Mouse (Mus musculus) stomach, embryonic 15.5 days (tissue): Measurements from ENCODE around the gene Rpl3l. TPM values are rescaled to one million over a fixed set of nuclear protein-coding genes. Genes with fewer than 3 reads are reported as not detected.
"Not testable (repeated sequence)": the region's sequence is repeated elsewhere in the genome, so short reads cannot be mapped to it uniquely, and the experiment has no call there.

Source experiments
- ATAC-seq: fragments of 200-750 bp; cut with Nextera tagmentation; 2 replicates; pipeline ENCODE4 v1.8.0; 2017; ENCODE audit warnings: low read depth, moderate number of reproducible peaks, moderate TSS enrichment; ENCODE audit not compliant: insufficient read depth, low FRiP score
- H3K27ac ChIP-seq: fragments of 300-500 bp; sonication (generic); 2 replicates; pipeline ENCODE4 v1.5.1; 2015; ENCODE audit warnings: mild to moderate bottlenecking, inconsistent platforms
- H3K27me3 ChIP-seq: fragments of 300-500 bp; sonication (generic); replicated peaks from 2 replicates; pipeline ENCODE4 v1.6.1; 2015; ENCODE audit warnings: inconsistent platforms
- H3K36me3 ChIP-seq: fragments of 300-500 bp; sonication (generic); 2 replicates; pipeline ENCODE4 v1.6.1; 2015; ENCODE audit warnings: inconsistent platforms
- H3K4me1 ChIP-seq: fragments of 300-500 bp; sonication (generic); 2 replicates; pipeline ENCODE4 v1.6.1; 2015; ENCODE audit warnings: inconsistent platforms
- H3K4me2 ChIP-seq: fragments of 300-500 bp; sonication (generic); 2 replicates; pipeline ENCODE4 v1.6.1; 2015; ENCODE audit warnings: mild to moderate bottlenecking, inconsistent platforms
- H3K4me3 ChIP-seq: fragments of 300-500 bp; sonication (generic); replicated peaks from 2 replicates; pipeline ENCODE4 v1.5.1; 2015; ENCODE audit warnings: inconsistent platforms
- H3K9ac ChIP-seq: fragments of 300-500 bp; sonication (generic); 2 replicates; pipeline ENCODE4 v1.6.1; 2015; ENCODE audit warnings: inconsistent platforms
- H3K9me3 ChIP-seq: fragments of 300-500 bp; sonication (generic); 2 replicates; pipeline ENCODE4 v1.6.1; 2016; ENCODE audit warnings: inconsistent platforms
- WGBS: fragments of 180-500 bp; shearing (Covaris S2); methylation state at CpG from one replicate; pipeline ENCODE4 v1.1.7; 2015; 5-methylcytosine and 5-hydroxymethylcytosine counted together
- polyA plus RNA-seq: library from polyadenylated mRNA; unstranded; fragments of >200 nt; fragmentation: Nextera tagmentation; extraction: Ambion mirVana; gene quantifications from 2 replicates; pipeline ENCODE4 v1.2.1, GENCODE M21; 2015

Gene Rpl3l
- polyA plus RNA-seq, 1 experiment from 2014 or later, result not detected

DNA sequence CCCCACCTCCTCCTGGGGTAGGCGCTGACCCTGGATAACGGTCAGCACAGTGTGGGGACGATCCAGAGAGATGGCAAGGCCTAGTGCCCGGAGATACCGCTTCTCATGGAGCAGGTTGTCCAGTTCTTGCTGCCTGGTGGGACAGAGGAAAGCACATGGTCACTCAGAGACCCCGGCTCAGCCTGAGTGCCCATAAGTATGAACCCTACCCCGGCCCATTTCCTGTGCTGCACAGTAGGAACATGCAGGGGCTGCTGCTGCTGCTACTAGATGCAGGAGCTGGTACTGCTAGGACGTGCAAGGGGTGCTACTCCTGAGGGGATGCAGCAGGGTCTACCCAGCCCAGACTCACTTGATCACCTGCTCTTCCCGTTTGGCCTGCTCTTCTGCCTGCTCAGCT, 26.4 kb upstream of the Rpl3l start:
- H3K9ac ChIP-seq, result no peak overlapping the region
- no peak overlapping the region for H3K4me3 ChIP-seq
- no peak overlapping the region for H3K4me2 ChIP-seq
- H3K4me1 ChIP-seq, result peaks cover 15% of the 10 kb centered on the region
- ATAC-seq, result no peak
- no peak overlapping the region for H3K27ac ChIP-seq
- H3K27me3 ChIP-seq, result no peaks in the 10 kb centered on the region
- no peaks in the 10 kb centered on the region for H3K9me3 ChIP-seq
- peaks cover 43% of the 10 kb centered on the region for H3K36me3 ChIP-seq
- WGBS, result 89% methylated on average over 9 of the region's 9 CpGs

DNA sequence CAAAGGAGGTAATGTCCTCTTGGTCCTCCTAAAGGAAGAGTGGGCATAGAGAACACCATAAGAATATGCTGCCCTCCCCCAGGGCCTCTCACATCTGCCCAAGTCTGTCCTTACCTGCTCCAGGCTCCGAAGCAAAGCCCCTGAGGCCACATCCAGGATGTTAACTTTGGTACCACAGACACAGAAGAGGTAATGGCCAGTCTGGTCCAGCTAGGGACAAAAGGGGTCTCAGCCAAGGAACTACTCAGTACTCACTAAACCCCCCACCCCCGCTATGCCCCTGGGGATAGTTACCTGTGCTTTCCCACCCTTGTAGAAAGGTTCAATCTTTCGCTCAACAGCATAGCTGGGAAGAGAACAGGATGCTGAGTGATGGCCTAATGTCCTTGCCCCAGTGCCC, 21.8 kb upstream of the Rpl3l start:
- Histone ChIP-seq H3K9me3 (no peaks in the 10 kb centered on the region), H3K9ac (no peak overlapping the region), H3K4me3 (no peak overlapping the region), H3K27ac (no peak overlapping the region), H3K4me1 (no peaks in the 10 kb centered on the region), H3K4me2 (no peak overlapping the region), H3K36me3 (peaks cover 34% of the 10 kb centered on the region), H3K27me3 (no peaks in the 10 kb centered on the region)
- 92% methylated on average over 3 of the region's 3 CpGs for WGBS
- no peak for ATAC-seq

DNA sequence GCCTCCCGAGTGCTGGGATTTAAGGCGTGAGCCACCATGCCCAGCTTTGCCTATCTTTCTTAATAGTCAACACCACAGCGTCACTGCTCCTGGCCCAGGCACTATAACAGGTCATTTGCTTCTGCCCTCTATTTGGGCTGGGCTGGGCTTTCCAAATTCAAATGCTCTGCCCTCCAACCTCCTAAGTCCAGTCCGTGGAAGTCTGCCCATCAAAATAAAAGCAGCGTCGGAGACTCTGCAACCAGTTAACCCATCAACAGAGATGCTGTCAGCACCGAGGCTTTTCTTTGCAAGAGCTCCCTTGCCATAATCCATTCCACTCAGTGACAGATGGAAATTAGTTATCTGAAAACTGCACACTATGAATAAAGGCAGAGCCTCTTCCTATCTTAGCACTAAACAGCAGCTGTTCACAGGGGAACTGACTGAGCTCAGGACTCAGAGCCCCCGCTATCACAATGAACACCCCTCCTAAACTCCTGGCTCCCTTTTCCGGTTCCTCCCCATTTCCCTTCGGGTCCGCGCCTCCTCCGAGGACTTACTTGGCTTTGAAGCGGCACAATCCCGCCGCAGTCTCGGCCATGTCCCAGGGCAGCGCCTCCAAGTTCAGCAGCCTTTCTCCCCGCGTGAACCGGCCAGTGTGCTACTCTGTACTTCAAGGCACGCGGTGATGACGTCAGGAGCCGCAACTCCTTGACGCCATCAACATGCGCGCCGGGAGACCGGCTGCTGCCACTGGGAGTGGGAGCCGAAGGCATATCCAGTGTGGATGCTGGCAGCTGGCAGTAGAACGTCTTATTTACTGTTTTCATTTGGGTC, 20.4 kb upstream of the Rpl3l start, which contains the start of gene Tbl3:
TSS of gene Tbl3 (minus strand) at position 679 of the 819 bp plus-strand sequence.
- H3K4me1 ChIP-seq, result no peaks in the 10 kb centered on the region

DNA sequence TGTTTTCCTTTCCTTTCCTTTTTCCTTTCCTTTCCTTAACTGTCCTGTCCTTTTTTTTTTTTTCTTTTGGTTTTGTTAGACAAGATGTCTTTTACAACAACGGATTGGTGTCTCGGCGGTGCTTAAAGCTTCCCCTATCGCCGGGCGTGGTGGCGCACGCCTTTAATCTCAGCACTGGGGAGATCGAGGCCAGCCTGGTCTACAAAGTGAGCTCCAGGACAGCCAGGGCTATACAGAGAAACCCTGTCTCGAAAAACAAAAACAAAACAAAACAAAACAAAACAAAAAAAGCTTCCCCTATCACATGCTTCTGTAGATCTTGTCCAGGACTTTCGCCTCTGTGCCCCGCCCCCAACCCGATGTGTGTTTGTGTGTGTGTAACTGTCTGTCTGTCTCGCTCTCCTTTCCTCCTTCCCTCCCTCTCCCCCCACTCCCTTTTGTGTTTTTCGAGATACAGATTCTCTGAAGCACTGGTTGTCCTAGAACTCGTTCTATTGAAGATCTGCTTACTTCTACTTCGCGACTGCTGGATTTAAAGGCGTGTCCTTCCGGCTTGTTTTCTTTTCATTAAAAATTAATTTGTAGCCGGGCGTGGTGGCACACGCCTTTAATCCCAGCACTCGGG, 19.7 kb upstream of the Rpl3l start:
- H3K36me3 ChIP-seq, result peaks cover 16% of the 10 kb centered on the region
- H3K4me1 ChIP-seq, result no peaks in the 10 kb centered on the region
- no peaks in the 10 kb centered on the region for H3K9me3 ChIP-seq
- H3K9ac ChIP-seq, result peak overlapping the region; percentile 80
- 5% methylated on average over 24 of the region's 24 CpGs for WGBS
- H3K4me3 ChIP-seq, result peak overlapping the region; percentile 86
- peak overlapping the region; percentile 86 for H3K27ac ChIP-seq
- no peak for ATAC-seq
- no peaks in the 10 kb centered on the region for H3K27me3 ChIP-seq
- peak overlapping the region; percentile 79 for H3K4me2 ChIP-seq

More for the DNA sequence above, 20.4 kb upstream of the Rpl3l start, which contains the start of gene Tbl3:
- Histone ChIP-seq H3K27ac (peak within 1 kb of the TSS; percentile 86), H3K9me3 (no peaks in the 10 kb centered on the region), H3K9ac (peak within 1 kb of the TSS; percentile 80), H3K36me3 (peaks cover 20% of the 10 kb centered on the region), H3K4me3 (peak within 1 kb of the TSS; percentile 86), H3K27me3 (no peaks in the 10 kb centered on the region), H3K4me2 (peak within 1 kb of the TSS; percentile 79)
- peak; percentile 80 for ATAC-seq
- 4% methylated on average over 32 of the region's 32 CpGs for WGBS

DNA sequence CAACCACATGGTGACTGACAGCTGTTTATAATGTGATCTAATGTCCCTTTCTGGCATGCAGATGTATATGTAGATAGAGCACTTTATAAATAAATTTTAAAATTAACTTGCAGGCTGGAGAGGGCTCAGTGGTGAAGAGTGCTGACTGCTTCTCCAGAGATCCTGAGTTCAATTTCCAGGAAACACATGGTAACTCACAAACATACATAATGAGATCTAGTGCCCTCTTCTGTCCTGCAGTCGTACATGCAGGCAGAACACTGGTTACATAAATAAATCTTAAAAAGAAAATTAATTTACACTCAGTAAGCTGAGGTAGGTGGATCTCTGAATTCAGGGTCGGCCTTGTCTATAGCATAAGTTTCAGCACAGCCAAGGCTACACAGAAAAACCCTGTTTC, 19.0 kb upstream of the Rpl3l start:
- Histone ChIP-seq H3K27me3 (no peaks in the 10 kb centered on the region), H3K9me3 (no peaks in the 10 kb centered on the region), H3K9ac (no peak overlapping the region), H3K4me2 (no peak overlapping the region), H3K36me3 (peaks cover 13% of the 10 kb centered on the region), H3K4me3 (peak overlapping the region; percentile 86; the same call in 1 of the 2 replicates), H3K4me1 (no peaks in the 10 kb centered on the region), H3K27ac (no peak overlapping the region)
- 34% methylated on average over 2 of the region's 2 CpGs for WGBS
- ATAC-seq, result no peak

DNA sequence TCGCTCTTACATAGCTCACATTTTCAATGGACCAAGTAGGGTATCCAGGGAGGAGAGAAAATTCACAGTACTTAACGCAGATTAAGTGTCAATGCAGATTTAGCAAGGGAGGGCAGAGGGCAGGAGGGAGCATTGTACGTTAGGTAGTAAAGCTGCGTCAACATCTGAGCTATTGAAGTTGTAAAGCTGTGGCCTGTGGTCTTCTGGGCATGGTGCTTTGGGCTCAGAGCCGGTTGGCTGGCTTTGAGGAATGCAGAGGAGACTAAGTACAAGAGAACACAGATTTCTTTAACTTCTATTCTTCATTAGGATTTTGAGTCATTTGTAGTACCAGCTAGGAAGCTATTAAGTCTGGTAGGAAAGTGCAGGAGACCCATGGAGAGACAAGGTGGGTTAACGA, 12.1 kb upstream of the Rpl3l start:
- Histone ChIP-seq H3K36me3 (peaks cover 11% of the 10 kb centered on the region; the same call in 1 of the 2 replicates), H3K9me3 (no peaks in the 10 kb centered on the region), H3K27ac (no peak overlapping the region), H3K4me2 (no peak overlapping the region), H3K4me1 (no peaks in the 10 kb centered on the region; the same call in 1 of the 2 replicates), H3K4me3 (no peak overlapping the region), H3K27me3 (no peaks in the 10 kb centered on the region), H3K9ac (no peak overlapping the region)
- WGBS, result 77% methylated on average over 6 of the region's 6 CpGs
- ATAC-seq, result no peak

DNA sequence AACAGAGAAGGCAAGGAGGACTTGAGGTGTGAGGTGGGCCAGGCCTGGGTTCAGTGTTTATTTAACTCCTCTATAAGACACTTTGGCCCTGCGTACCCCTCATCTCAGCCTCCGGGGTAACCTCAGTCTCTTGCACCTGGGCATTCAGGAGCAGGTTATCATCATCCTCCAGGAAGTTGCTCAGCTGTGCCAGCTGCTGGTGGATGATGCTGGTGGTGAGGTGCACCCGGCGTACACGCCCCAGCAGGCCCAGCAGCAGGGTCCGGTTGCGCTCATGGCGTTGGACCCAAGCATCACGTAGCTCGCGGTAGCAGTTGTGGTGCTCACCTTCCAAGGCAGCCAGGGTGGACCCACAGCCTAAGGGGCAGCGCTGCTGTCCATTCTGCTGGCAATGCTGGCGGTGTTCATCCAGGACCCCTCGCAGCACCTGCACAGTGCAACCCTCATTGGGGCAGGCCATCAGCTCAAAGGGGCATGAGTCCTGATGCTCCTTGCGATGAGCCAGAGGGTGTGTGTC, 11.4 kb upstream of the Rpl3l start:
- Histone ChIP-seq H3K4me3 (no peak overlapping the region), H3K27me3 (no peaks in the 10 kb centered on the region), H3K9me3 (no peaks in the 10 kb centered on the region), H3K4me1 (peaks cover 1% of the 10 kb centered on the region; the same call in 1 of the 2 replicates), H3K4me2 (no peak overlapping the region), H3K36me3 (peaks cover 12% of the 10 kb centered on the region; the same call in 1 of the 2 replicates), H3K27ac (no peak overlapping the region), H3K9ac (no peak overlapping the region)
- 95% methylated on average over 15 of the region's 15 CpGs for whole genome bisulfite sequencing
- ATAC-seq, result no peak

DNA sequence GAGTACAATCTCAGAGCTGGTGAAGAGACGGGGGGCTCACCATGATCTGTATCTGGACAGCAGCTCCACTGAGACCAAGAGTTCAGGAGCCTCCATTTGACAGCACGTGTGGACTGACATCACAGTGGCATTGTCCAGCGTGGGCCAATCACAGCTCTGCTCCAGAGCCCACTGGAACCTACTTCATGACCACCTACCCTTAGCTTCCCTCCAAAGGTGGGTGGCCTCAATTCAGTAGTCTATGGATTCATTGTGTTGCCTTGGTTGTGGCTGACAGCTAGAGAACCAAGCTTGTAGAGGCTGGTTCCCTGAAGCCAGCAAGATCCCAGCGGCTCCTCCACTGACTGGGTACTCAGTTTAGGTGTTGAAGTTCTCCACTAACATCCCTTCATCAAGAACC, 9.7 kb upstream of the Rpl3l start, which contains the start of the genes Rnf151 and Rps2:
TSS of gene Rnf151 (minus strand) at position 121 of the 400 bp plus-strand sequence.
TSS of gene Rps2 (plus strand) at position 174 of the 400 bp plus-strand sequence.
- peak within 1 kb of the TSS; percentile 57 for H3K4me2 ChIP-seq
- no peak for ATAC-seq
- H3K36me3 ChIP-seq, result peaks cover 25% of the 10 kb centered on the region
- no peaks in the 10 kb centered on the region for H3K9me3 ChIP-seq
- no peaks in the 10 kb centered on the region for H3K27me3 ChIP-seq
- peak within 1 kb of the TSS; percentile 96; the same call in 1 of the 2 replicates for H3K9ac ChIP-seq
- 87% methylated on average over 4 of the region's 4 CpGs for WGBS
- H3K4me1 ChIP-seq, result peaks cover 16% of the 10 kb centered on the region
- peak within 1 kb of the TSS; percentile 90 for H3K4me3 ChIP-seq
- no peak within 1 kb of the TSS for H3K27ac ChIP-seq

DNA sequence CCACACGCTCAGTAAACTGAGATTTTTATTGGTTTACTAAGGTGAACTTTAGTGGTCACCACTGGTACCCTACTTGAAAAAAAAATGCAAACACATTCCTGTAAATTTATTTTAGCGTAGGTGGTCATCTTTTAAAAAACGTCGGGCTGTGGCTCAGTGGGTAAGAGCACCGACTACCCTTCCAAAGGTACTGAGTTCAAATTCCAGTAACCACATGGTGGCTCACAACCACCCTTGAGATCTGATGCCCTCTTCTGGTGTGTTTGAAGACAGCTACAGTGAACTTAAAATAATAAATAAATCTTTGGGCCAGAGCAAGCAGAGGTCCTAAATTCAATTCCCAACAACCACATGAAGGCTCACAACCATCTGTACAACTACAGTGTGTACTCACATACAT, 8.7 kb upstream of the Rpl3l start:
- not testable (repeated sequence) for H3K27ac ChIP-seq, H3K27me3 ChIP-seq, H3K9me3 ChIP-seq, ATAC-seq
- H3K4me1 ChIP-seq, result peaks cover 20% of the 10 kb centered on the region
- peak overlapping the region; percentile 90 for H3K4me3 ChIP-seq
- H3K9ac ChIP-seq, result peak overlapping the region; percentile 96; the same call in 1 of the 2 replicates
- peak overlapping the region; percentile 57 for H3K4me2 ChIP-seq
- WGBS, result 62% methylated on average over 5 of the region's 5 CpGs
- H3K36me3 ChIP-seq, result peaks cover 25% of the 10 kb centered on the region

DNA sequence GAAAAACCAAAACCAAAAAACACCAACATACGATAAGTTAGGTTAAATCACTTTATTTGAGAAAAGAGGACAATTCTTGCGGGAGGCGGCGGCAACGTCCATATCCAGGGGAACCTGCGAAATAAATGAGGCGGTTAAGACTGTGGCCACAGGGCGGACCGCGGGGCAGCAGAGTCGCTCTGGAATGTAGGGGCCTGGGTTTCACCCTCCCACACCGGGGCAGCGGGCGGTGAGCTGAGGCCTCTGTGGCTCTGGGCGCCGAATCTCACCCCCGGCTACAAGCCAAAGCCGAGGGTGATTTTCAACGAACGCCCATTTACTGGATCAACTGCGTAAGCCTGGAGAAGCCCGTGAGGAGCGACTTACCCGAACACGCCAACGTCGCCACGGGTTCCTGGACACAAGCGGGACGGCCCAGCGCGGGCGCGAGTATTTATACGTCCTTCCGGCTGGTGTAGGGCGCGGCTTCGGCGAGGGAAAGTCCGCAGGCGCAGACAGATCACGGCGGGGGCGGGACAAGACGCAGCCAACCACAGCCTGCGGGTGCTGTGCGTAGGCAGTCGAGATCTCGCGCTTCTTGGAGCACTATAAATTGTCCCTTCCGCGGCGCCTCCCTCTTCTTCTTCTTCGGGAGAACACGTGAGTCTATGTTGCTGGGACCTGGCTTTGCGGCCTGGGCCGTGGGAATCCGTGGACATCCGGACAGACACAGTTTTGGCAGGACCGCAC, 8.0 kb upstream of the Rpl3l start:
- Histone ChIP-seq H3K9me3 (no peaks in the 10 kb centered on the region), H3K27me3 (no peaks in the 10 kb centered on the region), H3K36me3 (peaks cover 25% of the 10 kb centered on the region), H3K4me1 (peaks cover 20% of the 10 kb centered on the region), H3K9ac (peak overlapping the region; percentile 96), H3K4me2 (peak overlapping the region; percentile 80), H3K4me3 (peak overlapping the region; percentile 90), H3K27ac (peak overlapping the region; percentile 83)
- WGBS, result under 1% methylated on average over 61 of the region's 61 CpGs
- ATAC-seq, result peak; percentile 97

DNA sequence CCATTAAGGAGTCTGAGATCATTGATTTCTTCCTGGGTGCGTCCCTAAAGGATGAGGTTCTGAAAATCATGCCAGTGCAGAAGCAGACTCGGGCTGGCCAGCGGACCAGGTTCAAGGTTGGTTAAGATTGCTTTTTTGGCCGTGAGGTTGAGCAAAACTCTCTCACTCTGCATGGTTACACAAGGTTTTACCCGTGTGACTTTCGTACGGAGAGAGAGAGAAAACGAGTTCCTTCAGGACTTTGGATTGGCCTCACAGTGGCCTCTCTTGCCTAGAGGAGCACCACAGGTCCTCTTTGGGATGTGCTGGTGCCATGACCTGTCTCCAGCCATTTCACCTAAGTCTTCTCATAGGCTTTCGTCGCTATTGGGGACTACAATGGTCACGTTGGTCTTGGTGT, 7.0 kb upstream of the Rpl3l start:
- H3K4me2 ChIP-seq, result peak overlapping the region; percentile 80
- peak overlapping the region; percentile 90 for H3K4me3 ChIP-seq
- peak overlapping the region; percentile 83; the same call in 1 of the 2 replicates for H3K27ac ChIP-seq
- H3K36me3 ChIP-seq, result peaks cover 23% of the 10 kb centered on the region
- peak overlapping the region; percentile 80 for H3K9ac ChIP-seq
- under 1% methylated on average over 11 of the region's 11 CpGs for WGBS
- peaks cover 20% of the 10 kb centered on the region for H3K4me1 ChIP-seq
- H3K27me3 ChIP-seq, H3K9me3 ChIP-seq, ATAC-seq: not testable (repeated sequence)
